Mouse (Mus musculus) splenic B cell, adult 2 months (primary cell): ENCODE data around the gene Ppp1r18.
"Not testable (repeated sequence)": the region's sequence is repeated elsewhere in the genome, so short reads cannot be mapped to it uniquely, and the experiment has no call there.

Experiments used
- DNase-seq: peaks from one replicate; pipeline ENCODE4 v3.0.0-alpha.2; 2011; ENCODE audit warnings: low read depth, low spot score
- H3K27me3 ChIP-seq: 2 replicates; pipeline ENCODE4 v1.6.1; 2012; ENCODE audit warnings: mild to moderate bottlenecking, low read length, moderate library complexity, mixed read lengths; ENCODE audit not compliant: control insufficient read depth, poor library complexity, insufficient read depth, severe bottlenecking
- H3K36me3 ChIP-seq: 2 replicates; pipeline ENCODE4 v1.6.1; 2012; ENCODE audit warnings: mild to moderate bottlenecking, low read length, moderate library complexity, mixed read lengths; ENCODE audit not compliant: control insufficient read depth, poor library complexity, insufficient read depth, severe bottlenecking

The Ppp1r18 gene

GRCm38 (mm10) chr17:35833239-35833751 is 32.1 kb upstream of the Ppp1r18 start:
- no peak for DNase-seq
- H3K27me3 ChIP-seq = no peaks in the 10 kb centered on the region
- peaks cover 15% of the 10 kb centered on the region for H3K36me3 ChIP-seq

GRCm38 (mm10) chr17:35833894-35834293 is 31.5 kb upstream of the Ppp1r18 start:
- no peak for DNase-seq
- H3K27me3 ChIP-seq = no peaks in the 10 kb centered on the region
- H3K36me3 ChIP-seq = peaks cover 15% of the 10 kb centered on the region

GRCm38 (mm10) chr17:35834696-35835422 is 30.5 kb upstream of the Ppp1r18 start:
- DNase-seq = no peak
- Histone ChIP-seq H3K27me3 (no peaks in the 10 kb centered on the region), H3K36me3 (peaks cover 15% of the 10 kb centered on the region)

- no peaks in the 10 kb centered on the region for H3K27me3 ChIP-seq
- peaks cover 15% of the 10 kb centered on the region for H3K36me3 ChIP-seq
- DNase-seq = no peak
Measured at GRCm38 (mm10) chr17:35835424-35836140, 29.8 kb upstream of the Ppp1r18 start.

GRCm38 (mm10) chr17:35836178-35836965 is 29.0 kb upstream of the Ppp1r18 start:
- DNase-seq = peak; percentile 90
- no peaks in the 10 kb centered on the region for H3K27me3 ChIP-seq
- H3K36me3 ChIP-seq = peaks cover 15% of the 10 kb centered on the region

GRCm38 (mm10) chr17:35836991-35837422 is 28.4 kb upstream of the Ppp1r18 start:
- Histone ChIP-seq H3K27me3 (no peaks in the 10 kb centered on the region), H3K36me3 (peaks cover 15% of the 10 kb centered on the region)
- DNase-seq = peak; percentile 67

GRCm38 (mm10) chr17:35837487-35837886 is 27.9 kb upstream of the Ppp1r18 start:
- no peaks in the 10 kb centered on the region for H3K27me3 ChIP-seq
- peak; percentile 46 for DNase-seq
- H3K36me3 ChIP-seq = peaks cover 15% of the 10 kb centered on the region

- H3K36me3 ChIP-seq = peaks cover 13% of the 10 kb centered on the region
- peak; percentile 92 for DNase-seq
- no peaks in the 10 kb centered on the region for H3K27me3 ChIP-seq
Measured at GRCm38 (mm10) chr17:35838122-35838544, 27.3 kb upstream of the Ppp1r18 start, which contains the start of gene Tubb5. Tubb5 (minus strand) TSS chr17:35838306.

- DNase-seq = no peak
- peaks cover 12% of the 10 kb centered on the region for H3K36me3 ChIP-seq
- no peaks in the 10 kb centered on the region for H3K27me3 ChIP-seq
Measured at GRCm38 (mm10) chr17:35838570-35838969, 26.8 kb upstream of the Ppp1r18 start.

GRCm38 (mm10) chr17:35839002-35839401 is 26.4 kb upstream of the Ppp1r18 start:
- not testable (repeated sequence) for H3K27me3 ChIP-seq, DNase-seq
- peaks cover 10% of the 10 kb centered on the region for H3K36me3 ChIP-seq

- H3K27me3 ChIP-seq = no peaks in the 10 kb centered on the region
- no peak for DNase-seq
- peaks cover 9% of the 10 kb centered on the region for H3K36me3 ChIP-seq
Measured at GRCm38 (mm10) chr17:35840561-35840960, 24.8 kb upstream of the Ppp1r18 start.

- no peaks in the 10 kb centered on the region for H3K27me3 ChIP-seq
- DNase-seq = peak; percentile 100
- H3K36me3 ChIP-seq = peaks cover 11% of the 10 kb centered on the region
Measured at GRCm38 (mm10) chr17:35841076-35841950, 24.1 kb upstream of the Ppp1r18 start, which contains the start of gene Mdc1. Mdc1 (plus strand) TSS chr17:35841515.

GRCm38 (mm10) chr17:35842006-35842405 is 23.4 kb upstream of the Ppp1r18 start:
- peaks cover 11% of the 10 kb centered on the region for H3K36me3 ChIP-seq
- no peak for DNase-seq

GRCm38 (mm10) chr17:35843514-35843913 is 21.9 kb upstream of the Ppp1r18 start:
- Histone ChIP-seq H3K36me3 (peaks cover 11% of the 10 kb centered on the region), H3K27me3 (no peaks in the 10 kb centered on the region)
- peak; percentile 29 for DNase-seq

More at GRCm38 (mm10) chr17:35842006-35842405, 23.4 kb upstream of the Ppp1r18 start:
- no peaks in the 10 kb centered on the region for H3K27me3 ChIP-seq
